Mouse (Mus musculus): Measurements from ENCODE around the gene Pgam2. TPM values are rescaled to one million over a fixed set of nuclear protein-coding genes. Genes with fewer than 3 reads are reported as not detected.

Gene Pgam2
- polyA plus RNA-seq, 1 experiment, result not detected

DNA sequence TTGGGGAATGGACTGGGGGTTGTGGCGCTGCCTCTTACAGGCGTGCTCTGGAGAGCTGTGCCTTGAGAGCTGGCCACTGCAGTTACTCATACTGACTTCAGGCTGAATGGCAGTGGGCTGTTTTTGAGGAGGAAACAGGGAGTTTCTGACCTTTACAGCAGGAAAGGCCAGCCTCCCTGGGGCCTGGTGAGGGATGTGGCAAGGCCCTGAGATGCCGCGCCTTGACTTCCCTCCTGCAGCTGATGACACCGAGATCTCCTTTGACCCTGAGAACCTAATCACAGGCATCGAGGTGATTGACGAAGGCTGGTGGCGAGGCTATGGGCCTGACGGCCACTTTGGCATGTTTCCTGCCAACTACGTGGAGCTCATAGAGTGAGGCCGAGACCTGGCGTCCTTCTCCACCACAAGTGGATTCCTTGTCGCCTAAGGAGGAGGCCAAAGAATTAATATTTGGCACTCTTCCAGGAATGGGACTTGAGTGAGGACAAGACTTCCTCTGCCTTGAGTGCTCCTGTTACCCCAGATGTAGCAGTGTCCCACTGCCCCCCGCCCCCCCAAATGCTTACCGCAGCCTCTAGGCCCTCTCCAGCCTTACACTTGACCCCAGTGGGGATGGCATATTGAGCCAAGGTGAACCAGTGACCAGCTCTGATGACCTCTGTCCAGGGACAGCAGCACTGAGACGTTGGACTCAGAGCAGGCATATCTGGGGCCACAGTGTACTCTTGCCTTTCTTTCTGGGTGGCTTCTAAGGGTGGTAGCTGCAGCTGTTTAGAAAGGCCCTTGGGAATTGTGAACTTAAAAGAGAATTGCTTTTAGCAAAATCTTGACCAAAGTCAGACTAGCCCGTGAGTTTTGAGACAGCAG lies 3.7 kb downstream of the Pgam2 start:
- TF ChIP-seq TAL1 (IDR thresholded peaks at IDR 0.05; ENCODE audit: low read length) (no peak), GATA1 (IDR thresholded peaks at IDR 0.05; ENCODE audit: low read length) (no peak)
- H3K4me1 ChIP-seq (ENCODE audit: control insufficient read depth), result peaks cover 6% of the 10 kb centered on the region
- no peaks in the 10 kb centered on the region for H3K9me3 ChIP-seq (ENCODE audit: control insufficient read depth, low read length)
- H3K27me3 ChIP-seq (ENCODE audit: control insufficient read depth), result no peaks in the 10 kb centered on the region
- H3K4me3 ChIP-seq (replicated peaks), result no peak overlapping the region
- peaks cover 65% of the 10 kb centered on the region for H3K36me3 ChIP-seq (ENCODE audit: control insufficient read depth)

DNA sequence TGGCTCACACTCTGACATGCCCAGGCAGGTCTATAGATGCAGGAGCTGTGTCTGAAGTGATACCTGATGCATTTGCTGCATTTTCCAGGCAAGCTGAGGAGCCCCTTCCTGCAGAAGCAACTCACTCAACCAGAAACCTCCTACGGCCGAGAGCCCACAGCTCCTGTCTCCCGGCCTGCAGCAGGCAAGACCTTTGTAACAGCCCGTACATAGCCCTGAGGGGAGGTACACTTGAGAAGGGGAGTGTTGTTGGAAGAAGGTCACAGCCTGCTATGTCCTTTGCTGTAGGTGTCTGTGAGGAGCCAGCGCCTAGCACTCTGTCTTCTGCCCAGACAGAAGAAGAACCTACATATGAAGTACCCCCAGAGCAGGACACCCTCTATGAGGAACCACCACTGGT lies 5.6 kb downstream of the Pgam2 start:
- peaks cover 82% of the 10 kb centered on the region for H3K36me3 ChIP-seq (ENCODE audit: control insufficient read depth)
- H3K9me3 ChIP-seq (ENCODE audit: control insufficient read depth, low read length), result no peaks in the 10 kb centered on the region
- peaks cover 2% of the 10 kb centered on the region for H3K4me1 ChIP-seq (ENCODE audit: control insufficient read depth)
- no peak overlapping the region for H3K4me3 ChIP-seq (replicated peaks)
- no peaks in the 10 kb centered on the region for H3K27me3 ChIP-seq (ENCODE audit: control insufficient read depth)
- TF ChIP-seq TAL1 (IDR thresholded peaks at IDR 0.05; ENCODE audit: low read length) (no peak), GATA1 (IDR thresholded peaks at IDR 0.05; ENCODE audit: low read length) (no peak)

DNA sequence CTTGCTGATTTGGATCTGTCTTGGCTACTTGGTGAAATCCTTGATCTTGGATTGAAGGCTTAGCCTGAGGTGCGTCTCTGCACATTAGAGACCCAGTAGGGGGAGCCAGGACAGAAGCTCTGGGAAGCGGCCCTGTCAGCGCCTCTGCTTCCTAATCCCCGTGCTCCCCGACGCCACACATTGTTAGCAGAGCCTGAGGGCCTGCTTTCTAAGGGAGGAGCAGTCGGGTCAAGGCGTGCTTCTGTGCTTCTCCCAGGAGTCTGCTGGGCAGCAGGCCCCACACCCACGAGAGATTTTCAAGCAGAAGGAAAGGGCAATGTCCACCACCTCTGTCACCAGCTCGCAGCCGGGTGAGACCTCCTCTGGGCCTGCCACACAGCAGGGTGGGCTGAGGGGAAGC lies 6.2 kb downstream of the Pgam2 start:
- H3K27me3 ChIP-seq (ENCODE audit: control insufficient read depth), result no peaks in the 10 kb centered on the region
- no peak overlapping the region for H3K4me3 ChIP-seq (replicated peaks)
- 0 out of 2 replicates have a peak, but pooled peaks cover 2% of the 10 kb centered on the region for H3K4me1 ChIP-seq (ENCODE audit: control insufficient read depth)
- peaks cover 88% of the 10 kb centered on the region for H3K36me3 ChIP-seq (ENCODE audit: control insufficient read depth)
- no peaks in the 10 kb centered on the region for H3K9me3 ChIP-seq (ENCODE audit: control insufficient read depth, low read length)
- TF ChIP-seq TAL1 (IDR thresholded peaks at IDR 0.05; ENCODE audit: low read length), result no peak
- no peak for TF ChIP-seq GATA1 (IDR thresholded peaks at IDR 0.05; ENCODE audit: low read length)

DNA sequence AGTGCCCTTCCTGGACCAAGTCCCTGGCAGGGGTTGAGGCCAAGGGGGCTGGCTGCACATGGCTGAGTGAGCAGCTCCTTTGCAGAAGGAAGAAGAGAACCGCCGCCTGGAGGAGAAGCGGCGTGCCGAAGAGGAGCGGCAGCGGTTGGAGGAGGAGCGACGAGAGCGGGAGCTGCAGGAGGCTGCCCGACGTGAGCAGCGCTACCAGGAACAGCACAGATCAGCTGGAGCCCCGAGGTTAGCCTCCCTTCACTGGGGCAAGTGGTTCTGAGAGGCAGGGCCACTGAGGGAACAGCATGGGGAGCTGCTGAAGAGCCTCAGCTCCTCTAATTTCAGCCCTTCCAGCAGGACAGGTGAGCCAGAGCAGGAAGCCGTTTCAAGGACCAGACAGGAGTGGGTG lies 6.6 kb downstream of the Pgam2 start:
- Histone ChIP-seq H3K27me3 (ENCODE audit: control insufficient read depth) (no peaks in the 10 kb centered on the region), H3K4me1 (ENCODE audit: control insufficient read depth) (0 out of 2 replicates have a peak, but pooled peaks cover 2% of the 10 kb centered on the region), H3K36me3 (ENCODE audit: control insufficient read depth) (peaks cover 92% of the 10 kb centered on the region), H3K9me3 (ENCODE audit: control insufficient read depth, low read length) (no peaks in the 10 kb centered on the region), H3K4me3 (replicated peaks) (no peak overlapping the region)
- TF ChIP-seq GATA1 (IDR thresholded peaks at IDR 0.05; ENCODE audit: low read length) (no peak), TAL1 (IDR thresholded peaks at IDR 0.05; ENCODE audit: low read length) (no peak)

DNA sequence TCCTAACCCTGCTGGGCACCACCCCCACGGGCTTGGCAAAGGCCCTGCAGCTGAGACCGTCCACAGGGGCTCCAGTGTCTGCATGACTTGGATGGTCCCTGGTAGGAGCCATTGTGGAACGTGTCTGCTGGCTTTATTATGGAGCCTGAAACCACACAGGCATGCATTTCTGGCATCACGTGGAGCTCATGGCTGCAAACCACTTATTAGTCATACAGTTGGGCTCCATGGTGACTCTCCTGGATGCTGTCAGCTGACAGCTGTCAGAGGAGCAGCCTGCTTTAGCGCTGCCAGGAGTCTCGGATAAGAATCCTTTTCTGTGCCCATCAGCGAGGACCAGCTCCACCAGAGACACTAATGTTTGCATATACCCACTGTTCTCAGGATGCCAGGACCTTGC lies 7.8 kb downstream of the Pgam2 start:
- H3K4me3 ChIP-seq (replicated peaks), result no peak overlapping the region
- H3K36me3 ChIP-seq (ENCODE audit: control insufficient read depth), result peaks cover 93% of the 10 kb centered on the region
- H3K4me1 ChIP-seq (ENCODE audit: control insufficient read depth), result peaks cover 5% of the 10 kb centered on the region
- H3K27me3 ChIP-seq (ENCODE audit: control insufficient read depth), result no peaks in the 10 kb centered on the region
- no peak for TF ChIP-seq TAL1 (IDR thresholded peaks at IDR 0.05; ENCODE audit: low read length)
- TF ChIP-seq GATA1 (IDR thresholded peaks at IDR 0.05; ENCODE audit: low read length), result no peak
- no peaks in the 10 kb centered on the region for H3K9me3 ChIP-seq (ENCODE audit: control insufficient read depth, low read length)

DNA sequence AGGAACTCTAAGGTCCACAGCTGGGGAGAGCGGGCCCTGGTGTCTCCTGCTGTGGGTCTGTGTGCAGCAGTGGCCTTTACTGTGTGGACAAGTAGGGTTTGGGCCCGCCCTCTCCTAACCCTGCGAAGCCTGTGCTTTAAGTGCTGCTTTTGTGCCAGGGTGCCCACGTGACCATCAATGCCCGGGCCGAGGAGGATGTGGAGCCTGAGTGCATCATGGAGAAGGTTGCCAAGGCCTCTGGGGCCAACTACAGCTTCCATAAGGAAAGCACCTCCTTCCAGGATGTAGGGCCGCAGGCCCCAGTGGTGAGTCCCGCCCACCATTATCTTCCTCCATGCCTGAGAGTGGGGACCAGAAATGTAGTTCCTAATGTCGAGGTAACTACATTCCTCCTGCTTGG lies 8.2 kb downstream of the Pgam2 start:
- peaks cover 93% of the 10 kb centered on the region for H3K36me3 ChIP-seq (ENCODE audit: control insufficient read depth)
- no peak overlapping the region for H3K4me3 ChIP-seq (replicated peaks)
- no peaks in the 10 kb centered on the region for H3K27me3 ChIP-seq (ENCODE audit: control insufficient read depth)
- TF ChIP-seq TAL1 (IDR thresholded peaks at IDR 0.05; ENCODE audit: low read length) (no peak), GATA1 (IDR thresholded peaks at IDR 0.05; ENCODE audit: low read length) (no peak)
- H3K4me1 ChIP-seq (ENCODE audit: control insufficient read depth), result peaks cover 9% of the 10 kb centered on the region
- no peaks in the 10 kb centered on the region for H3K9me3 ChIP-seq (ENCODE audit: control insufficient read depth, low read length)

DNA sequence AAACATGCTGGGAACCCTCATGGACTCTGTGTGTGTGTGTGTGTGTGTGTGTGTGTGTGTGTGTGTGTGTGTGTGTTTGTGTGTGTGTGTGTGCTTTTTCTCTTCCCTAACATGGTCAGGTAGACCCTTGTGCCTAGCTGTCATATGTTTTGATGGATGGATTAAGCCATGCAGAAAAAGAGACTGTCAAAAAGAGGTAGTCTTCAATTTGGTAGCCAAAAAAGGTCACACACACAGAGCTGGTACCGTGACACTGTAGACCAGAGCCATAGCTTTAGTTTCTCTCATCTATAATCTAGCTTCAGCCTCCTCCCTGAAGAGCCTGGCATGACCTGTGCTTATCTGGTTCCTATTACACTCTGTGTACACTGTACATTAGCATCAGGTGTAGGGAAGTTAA lies 13.1 kb downstream of the Pgam2 start:
- Histone ChIP-seq H3K4me3 (replicated peaks) (no peak overlapping the region), H3K4me1 (ENCODE audit: control insufficient read depth) (peaks cover 51% of the 10 kb centered on the region), H3K36me3 (ENCODE audit: control insufficient read depth) (peaks cover 58% of the 10 kb centered on the region), H3K9me3 (ENCODE audit: control insufficient read depth, low read length) (no peaks in the 10 kb centered on the region), H3K27me3 (ENCODE audit: control insufficient read depth) (no peaks in the 10 kb centered on the region)
- TF ChIP-seq TAL1 (IDR thresholded peaks at IDR 0.05; ENCODE audit: low read length) (no peak), GATA1 (IDR thresholded peaks at IDR 0.05; ENCODE audit: low read length) (no peak)

DNA sequence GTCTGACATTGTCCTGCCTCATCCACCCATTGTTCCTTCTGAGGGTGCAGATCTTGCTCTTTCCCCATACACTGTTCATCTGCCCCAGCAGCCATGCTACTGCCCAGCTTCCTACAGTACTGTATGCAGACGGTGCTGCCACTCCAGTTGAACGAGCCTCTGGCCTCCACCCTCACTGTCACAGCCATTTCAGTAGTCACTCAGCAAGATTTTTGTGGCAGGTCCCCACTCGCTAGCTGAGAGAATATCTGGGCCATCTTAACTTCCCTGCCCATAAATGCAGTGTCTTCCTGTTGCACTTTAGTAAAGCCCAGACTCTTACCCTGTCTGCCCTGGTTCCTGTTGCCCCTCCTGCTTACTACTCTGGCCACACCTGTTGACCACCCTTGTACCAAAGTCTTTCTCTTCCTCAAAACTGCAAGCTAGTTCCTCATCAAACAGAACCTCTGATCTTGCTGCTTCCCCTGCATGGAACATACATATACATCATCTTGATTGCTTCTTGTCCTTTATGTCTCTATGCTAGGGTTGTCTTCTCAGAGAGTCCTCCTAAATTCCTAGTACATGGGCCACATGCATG lies 13.7 kb downstream of the Pgam2 start:
- no peak for TF ChIP-seq TAL1 (IDR thresholded peaks at IDR 0.05; ENCODE audit: low read length)
- no peak for TF ChIP-seq GATA1 (IDR thresholded peaks at IDR 0.05; ENCODE audit: low read length)
- Histone ChIP-seq H3K4me3 (replicated peaks) (peak overlapping the region; percentile 77), H3K9me3 (ENCODE audit: control insufficient read depth, low read length) (no peaks in the 10 kb centered on the region), H3K27me3 (ENCODE audit: control insufficient read depth) (no peaks in the 10 kb centered on the region), H3K4me1 (ENCODE audit: control insufficient read depth) (peaks cover 52% of the 10 kb centered on the region), H3K36me3 (ENCODE audit: control insufficient read depth) (peaks cover 53% of the 10 kb centered on the region)

DNA sequence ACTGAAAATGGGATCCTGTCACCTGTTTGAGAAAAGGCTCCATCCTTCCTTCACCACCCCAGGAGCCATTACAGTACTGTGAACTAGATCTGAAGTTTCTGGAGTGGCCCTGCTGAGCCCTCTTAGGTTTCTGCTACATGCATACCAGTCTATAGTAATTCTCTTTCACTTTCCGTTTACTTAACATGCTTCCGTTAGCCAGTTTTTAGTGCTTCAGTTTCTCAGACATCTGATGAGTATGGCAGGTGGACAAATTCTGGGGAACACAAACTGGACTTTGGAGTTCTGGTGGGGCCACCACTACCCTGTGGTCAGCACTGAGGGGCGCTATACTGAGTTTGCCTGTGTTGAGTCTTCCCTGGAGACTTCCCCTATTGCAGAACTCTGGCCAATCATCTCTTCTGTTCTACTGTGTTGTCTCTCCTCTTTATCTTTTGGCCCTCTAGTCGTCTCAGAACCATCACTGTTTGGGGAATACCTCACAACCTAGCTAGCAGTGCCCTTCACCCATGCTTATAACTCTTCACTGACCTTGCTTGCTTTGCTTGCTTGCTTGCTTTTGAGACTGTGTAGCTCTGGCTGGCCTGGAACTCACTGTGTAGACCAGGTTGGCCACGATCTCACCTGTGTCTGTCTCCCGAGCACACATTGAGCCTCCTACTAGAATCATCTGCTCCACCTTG lies 14.3 kb downstream of the Pgam2 start:
- Histone ChIP-seq H3K4me3 (replicated peaks) (peak overlapping the region; percentile 77), H3K4me1 (ENCODE audit: control insufficient read depth) (peaks cover 52% of the 10 kb centered on the region), H3K27me3 (ENCODE audit: control insufficient read depth) (no peaks in the 10 kb centered on the region), H3K9me3 (ENCODE audit: control insufficient read depth, low read length) (no peaks in the 10 kb centered on the region), H3K36me3 (ENCODE audit: control insufficient read depth) (peaks cover 46% of the 10 kb centered on the region)
- TF ChIP-seq TAL1 (IDR thresholded peaks at IDR 0.05; ENCODE audit: low read length) (no peak), GATA1 (IDR thresholded peaks at IDR 0.05; ENCODE audit: low read length) (no peak)

Measured in erythroblast, embryonic 14.5 days (primary cell).